Mouse (Mus musculus): Measurements from ENCODE around the gene Eif2ak4. TPM values are rescaled to one million over a fixed set of nuclear protein-coding genes. Genes with fewer than 3 reads are reported as not detected.
A peak's percentile ranks its signal among the peaks of the same experiment; 100 is the strongest.

Gene Eif2ak4
- polyA plus RNA-seq, 1 experiment from 2014 or later = 11.8 TPM

DNA sequence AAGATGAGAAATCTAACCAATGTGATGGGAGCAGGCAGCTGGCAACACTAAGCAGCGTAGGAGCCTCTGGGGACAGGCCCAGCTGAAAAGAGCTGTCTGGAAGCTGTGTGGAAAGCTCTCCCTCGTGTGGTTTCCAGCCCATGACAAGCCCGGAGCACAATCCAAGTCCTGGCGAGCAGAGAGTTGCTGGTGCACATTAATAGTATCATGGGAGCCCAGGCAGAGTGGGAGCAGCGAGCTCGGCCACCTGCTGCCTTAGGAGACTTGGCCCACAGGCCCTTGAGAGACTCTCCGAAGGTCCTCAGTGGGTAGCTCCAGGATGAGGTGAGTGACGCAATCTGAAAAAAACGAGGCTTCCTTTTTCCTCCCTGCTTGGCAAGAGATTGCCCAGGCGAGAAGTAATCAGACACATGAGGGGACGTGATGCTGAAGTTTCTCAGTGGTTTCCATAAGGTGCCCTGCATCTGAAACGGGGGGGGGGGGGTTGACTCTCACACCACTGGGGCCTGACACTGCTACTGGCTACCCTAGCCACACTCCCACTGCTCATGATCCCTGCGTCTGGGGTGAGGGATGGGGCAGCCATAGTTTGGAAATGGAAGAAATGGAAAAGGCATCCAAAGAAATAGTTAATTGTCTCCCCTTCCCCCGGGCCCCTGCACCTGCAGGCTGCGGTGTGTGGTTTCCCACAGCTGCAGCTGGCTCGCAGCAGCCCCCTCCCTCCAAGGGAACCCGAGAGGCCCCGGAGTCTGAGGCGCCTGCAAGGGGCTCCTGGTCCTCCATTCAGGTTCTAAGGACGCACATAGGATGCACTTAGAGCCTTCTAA, 110.9 kb downstream of the Eif2ak4 start:
- Histone ChIP-seq H3K4me3 (ENCODE audit: low read depth, low read length) (no peak overlapping the region), H3K27me3 (ENCODE audit: control insufficient read depth, insufficient read depth, low read length) (no peaks in the 10 kb centered on the region), H3K9me3 (ENCODE audit: control insufficient read depth, low read length) (no peaks in the 10 kb centered on the region), H3K4me2 (no peak overlapping the region), H3K36me3 (ENCODE audit: control insufficient read depth, insufficient read depth, low read length) (no peaks in the 10 kb centered on the region), H3K4me1 (ENCODE audit: control insufficient read depth, insufficient read depth, low read length) (no peaks in the 10 kb centered on the region; the same call in 1 of the 2 replicates), H3K9ac (ENCODE audit: low read length) (no peak overlapping the region), H3K27ac (ENCODE audit: low read depth, low read length) (no peak overlapping the region)
- ATAC-seq (ENCODE audit: low FRiP score) (no peak), DNase-seq (ENCODE audit: low spot score, missing footprints) (no peak)
- WGBS = 53% methylated on average over 20 of the region's 20 CpGs

DNA sequence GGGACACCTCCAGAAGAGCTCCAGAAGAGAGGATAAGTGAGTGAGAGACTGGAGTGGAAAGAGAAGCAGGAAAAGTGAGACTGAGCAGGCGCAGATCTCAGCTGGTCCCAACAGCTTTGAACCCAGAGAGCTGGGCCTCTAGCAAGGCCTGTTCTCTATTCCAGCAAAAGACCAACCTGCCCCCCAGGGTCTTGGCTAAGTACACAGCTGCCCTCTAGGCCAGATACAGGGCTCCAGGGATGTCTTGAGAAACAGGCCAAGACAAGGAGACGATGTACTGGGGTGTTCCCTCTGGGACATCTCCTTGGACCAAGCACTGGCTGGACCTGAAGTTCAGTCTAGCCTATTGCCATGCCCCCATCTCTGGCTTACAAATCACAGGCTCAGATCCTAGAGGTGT, 111.8 kb downstream of the Eif2ak4 start:
- Histone ChIP-seq H3K9ac (ENCODE audit: low read length) (no peak overlapping the region), H3K4me2 (no peak overlapping the region), H3K27ac (ENCODE audit: low read depth, low read length) (no peak overlapping the region), H3K27me3 (ENCODE audit: control insufficient read depth, insufficient read depth, low read length) (no peaks in the 10 kb centered on the region), H3K36me3 (ENCODE audit: control insufficient read depth, insufficient read depth, low read length) (no peaks in the 10 kb centered on the region), H3K4me1 (ENCODE audit: control insufficient read depth, insufficient read depth, low read length) (no peaks in the 10 kb centered on the region; the same call in 1 of the 2 replicates), H3K4me3 (ENCODE audit: low read depth, low read length) (no peak overlapping the region), H3K9me3 (ENCODE audit: control insufficient read depth, low read length) (no peaks in the 10 kb centered on the region)
- DNase-seq (ENCODE audit: low spot score, missing footprints) (peak; percentile 51), ATAC-seq (ENCODE audit: low FRiP score) (no peak)
- WGBS = 82% methylated on average over 2 of the region's 2 CpGs

DNA sequence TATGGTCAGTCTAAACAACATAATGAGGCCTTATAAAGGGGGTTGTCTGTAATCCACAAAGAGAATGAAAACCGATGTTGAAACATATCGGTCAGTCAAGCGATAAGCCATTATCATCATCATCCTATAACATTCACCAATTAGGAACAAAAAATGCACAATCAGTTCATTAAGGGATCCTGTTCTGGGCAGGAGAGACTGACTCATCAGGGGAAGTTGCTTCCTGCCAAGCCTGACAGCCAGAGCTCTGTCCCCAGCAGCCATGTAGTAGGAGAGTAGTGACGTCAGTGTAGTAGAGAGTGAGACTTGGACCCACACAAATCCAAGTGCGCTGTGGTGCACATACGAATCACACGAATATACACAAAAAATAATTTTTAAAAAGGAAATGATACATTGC, 118.7 kb downstream of the Eif2ak4 start:
- peak; percentile 26 for DNase-seq (ENCODE audit: low spot score, missing footprints)
- Histone ChIP-seq H3K9ac (ENCODE audit: low read length) (no peak overlapping the region), H3K4me3 (ENCODE audit: low read depth, low read length) (no peak overlapping the region), H3K27ac (ENCODE audit: low read depth, low read length) (no peak overlapping the region), H3K27me3 (ENCODE audit: control insufficient read depth, insufficient read depth, low read length) (no peaks in the 10 kb centered on the region), H3K9me3 (ENCODE audit: control insufficient read depth, low read length) (no peaks in the 10 kb centered on the region), H3K4me1 (ENCODE audit: control insufficient read depth, insufficient read depth, low read length) (peaks cover 8% of the 10 kb centered on the region), H3K4me2 (no peak overlapping the region), H3K36me3 (ENCODE audit: control insufficient read depth, insufficient read depth, low read length) (no peaks in the 10 kb centered on the region)
- WGBS = 93% methylated on average over 7 of the region's 7 CpGs
- no peak for ATAC-seq (ENCODE audit: low FRiP score)

- ATAC-seq (ENCODE audit: low FRiP score) (no peak; the same call in 1 of the 2 replicates), DNase-seq (ENCODE audit: low spot score, missing footprints) (peak; percentile 93)
- H3K9ac ChIP-seq (ENCODE audit: low read length) = peak overlapping the region; percentile 59
- H3K27me3 ChIP-seq (ENCODE audit: control insufficient read depth, insufficient read depth, low read length) = no peaks in the 10 kb centered on the region
- H3K4me3 ChIP-seq (ENCODE audit: low read depth, low read length) = no peak overlapping the region
- H3K9me3 ChIP-seq (ENCODE audit: control insufficient read depth, low read length) = no peaks in the 10 kb centered on the region
- no peaks in the 10 kb centered on the region for H3K36me3 ChIP-seq (ENCODE audit: control insufficient read depth, insufficient read depth, low read length)
- peaks cover 8% of the 10 kb centered on the region for H3K4me1 ChIP-seq (ENCODE audit: control insufficient read depth, insufficient read depth, low read length)
- WGBS = 55% methylated on average over 8 of the region's 8 CpGs
- peak overlapping the region; percentile 23; the same call in 1 of the 2 replicates for H3K4me2 ChIP-seq
- no peak overlapping the region for H3K27ac ChIP-seq (ENCODE audit: low read depth, low read length)
These were observed 121.4 kb downstream of the Eif2ak4 start for GRCm38 (mm10) chr2:118509688-118510446.

GRCm38 (mm10) chr2:118510447-118511310, 122.3 kb downstream of the Eif2ak4 start:
- no peaks in the 10 kb centered on the region for H3K27me3 ChIP-seq (ENCODE audit: control insufficient read depth, insufficient read depth, low read length)
- 35% methylated on average over 29 of the region's 29 CpGs for WGBS
- H3K9ac ChIP-seq (ENCODE audit: low read length) = peak overlapping the region; percentile 59
- DNase-seq (ENCODE audit: low spot score, missing footprints) = peak; percentile 94
- no peak overlapping the region for H3K4me3 ChIP-seq (ENCODE audit: low read depth, low read length)
- peaks cover 8% of the 10 kb centered on the region for H3K4me1 ChIP-seq (ENCODE audit: control insufficient read depth, insufficient read depth, low read length)
- H3K9me3 ChIP-seq (ENCODE audit: control insufficient read depth, low read length) = no peaks in the 10 kb centered on the region
- no peaks in the 10 kb centered on the region for H3K36me3 ChIP-seq (ENCODE audit: control insufficient read depth, insufficient read depth, low read length)
- peak overlapping the region; percentile 23; the same call in 1 of the 2 replicates for H3K4me2 ChIP-seq
- ATAC-seq (ENCODE audit: low FRiP score) = peak; percentile 89
- H3K27ac ChIP-seq (ENCODE audit: low read depth, low read length) = no peak overlapping the region

DNA sequence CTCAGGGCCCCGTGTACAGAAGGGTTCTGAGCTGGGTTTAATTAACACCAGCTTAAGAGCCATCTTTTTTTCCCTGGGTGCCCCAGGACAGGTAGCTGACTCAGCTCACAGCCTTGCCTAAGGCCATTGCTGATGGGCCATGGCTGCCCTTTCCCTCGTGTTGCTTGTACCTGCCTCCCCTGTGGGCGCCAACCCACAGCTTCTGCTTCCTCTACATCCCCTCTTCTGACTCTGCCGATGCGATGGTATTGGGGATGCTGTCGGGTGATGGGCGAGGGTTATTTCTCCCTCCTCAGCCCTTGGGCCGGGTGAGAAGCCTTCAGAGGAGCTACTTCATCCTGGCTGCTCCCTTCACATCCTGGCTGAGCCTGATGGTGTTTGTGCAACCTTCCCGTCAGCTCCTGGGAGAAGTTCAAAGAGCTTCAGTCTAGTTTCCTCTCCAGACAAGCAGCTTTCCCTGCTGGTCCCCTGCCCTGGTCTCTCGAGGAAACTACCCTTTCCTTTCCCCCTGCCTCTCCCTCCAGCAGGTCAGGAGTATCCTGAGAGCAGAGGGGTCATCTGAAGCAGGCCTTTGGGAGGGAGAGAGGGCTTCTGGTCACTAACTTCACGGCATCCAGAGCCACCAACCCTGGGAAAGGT, 123.5 kb downstream of the Eif2ak4 start:
- WGBS = 64% methylated on average over 11 of the region's 11 CpGs
- Histone ChIP-seq H3K9me3 (ENCODE audit: control insufficient read depth, low read length) (no peaks in the 10 kb centered on the region), H3K27ac (ENCODE audit: low read depth, low read length) (no peak overlapping the region), H3K4me1 (ENCODE audit: control insufficient read depth, insufficient read depth, low read length) (peaks cover 8% of the 10 kb centered on the region), H3K27me3 (ENCODE audit: control insufficient read depth, insufficient read depth, low read length) (no peaks in the 10 kb centered on the region), H3K4me2 (no peak overlapping the region), H3K4me3 (ENCODE audit: low read depth, low read length) (no peak overlapping the region), H3K36me3 (ENCODE audit: control insufficient read depth, insufficient read depth, low read length) (no peaks in the 10 kb centered on the region), H3K9ac (ENCODE audit: low read length) (no peak overlapping the region)
- peak; percentile 86 for DNase-seq (ENCODE audit: low spot score, missing footprints)
- no peak for ATAC-seq (ENCODE audit: low FRiP score)

- Histone ChIP-seq H3K36me3 (ENCODE audit: control insufficient read depth, insufficient read depth, low read length) (no peaks in the 10 kb centered on the region), H3K9ac (ENCODE audit: low read length) (no peak overlapping the region), H3K27me3 (ENCODE audit: control insufficient read depth, insufficient read depth, low read length) (no peaks in the 10 kb centered on the region), H3K4me3 (ENCODE audit: low read depth, low read length) (no peak overlapping the region), H3K9me3 (ENCODE audit: control insufficient read depth, low read length) (no peaks in the 10 kb centered on the region), H3K27ac (ENCODE audit: low read depth, low read length) (no peak overlapping the region), H3K4me1 (ENCODE audit: control insufficient read depth, insufficient read depth, low read length) (peaks cover 8% of the 10 kb centered on the region), H3K4me2 (no peak overlapping the region)
- no peak for ATAC-seq (ENCODE audit: low FRiP score)
- peak; percentile 81 for DNase-seq (ENCODE audit: low spot score, missing footprints)
- WGBS = 81% methylated on average over 16 of the region's 16 CpGs
These were observed 124.3 kb downstream of the Eif2ak4 start for GRCm38 (mm10) chr2:118512418-118513377.

Measured in midbrain, embryonic 11.5 days (tissue).